Comparison of ENCODE assay signal across 9 mouse cellular contexts in the genomic region with DNA sequence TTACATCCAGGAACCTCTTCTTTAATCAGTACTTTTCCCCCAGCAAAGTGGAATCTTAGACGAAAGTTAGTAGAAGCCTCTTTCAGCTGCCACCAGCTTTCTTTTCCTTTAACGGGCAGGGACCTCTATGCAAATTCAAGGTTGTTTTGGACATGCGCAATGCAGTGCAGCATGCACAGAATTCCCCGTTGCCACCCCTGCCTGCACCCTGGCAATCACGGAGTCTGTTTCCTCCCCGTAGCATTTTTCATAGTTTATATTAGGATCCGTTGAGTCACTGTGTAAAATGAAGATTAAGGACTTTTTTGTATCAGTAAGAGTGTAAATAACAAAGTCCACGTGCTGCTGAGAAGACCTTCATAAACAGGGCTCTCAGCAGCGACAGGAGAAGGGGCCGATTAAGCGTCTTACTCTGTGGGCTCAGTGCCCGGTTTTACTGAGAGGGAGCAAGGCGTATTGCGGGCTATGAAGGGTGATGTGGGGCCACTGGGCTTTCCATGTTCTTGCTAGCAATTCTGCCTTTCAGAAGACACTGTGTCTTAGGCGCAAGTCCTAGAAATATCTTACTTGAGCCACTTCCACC.
DNase-seq lines count a peak whose midpoint lies in the region; ATAC-seq and TF ChIP-seq lines count a peak whose summit lies in the region.
"Had no signal": no experiment of that assay in that cellular context is flagged by ENCODE, and none has a peak within 500 bp of the region (broad histone marks: within the 10 kb centered on the region; RNA-seq: fewer than 3 reads in every experiment).

No protein-coding gene starts in this region.

- no peak overlapping the region for H3K27ac ChIP-seq in heart, embryonic 12.5 days (ENCODE audit: poor library complexity, severe bottlenecking)
- no peak overlapping the region for H3K27ac ChIP-seq in heart, embryonic 11.5 days (ENCODE audit: low read depth, low read length)
- peak overlapping the region; percentile 31; the same call in 1 of the 2 replicates for H3K27ac ChIP-seq in stomach, embryonic 16.5 days (ENCODE audit: low read length)
- no peak overlapping the region for H3K27ac ChIP-seq in liver, postnatal 0 days (ENCODE audit: low read depth)
- H3K27ac ChIP-seq: embryonic facial prominence, embryonic 13.5 days had no signal

- DNase-seq in ovary, postnatal 36 days (ENCODE audit: low spot score): peak; percentile 44
- DNase-seq in ovary, postnatal 14 days (ENCODE audit: low spot score): no peak
- peak; percentile 5 to 28 for DNase-seq in heart, postnatal 14 days
- DNase-seq in liver, postnatal 0 days: no peak
- DNase-seq in T-cell, adult 2 months (ENCODE audit: low spot score): no peak

- ATAC-seq in heart, embryonic 12.5 days (ENCODE audit: insufficient number of reproducible peaks, low FRiP score): no peak
- ATAC-seq in heart, embryonic 11.5 days (replicated peaks; ENCODE audit: insufficient number of reproducible peaks, low FRiP score, low TSS enrichment): no peak
- ATAC-seq in stomach, embryonic 16.5 days (ENCODE audit: insufficient read depth, low FRiP score): peak; percentile 47; the same call in 1 of the 2 replicates
- no peak for ATAC-seq in liver, postnatal 0 days

- H3K9ac ChIP-seq in heart, embryonic 12.5 days: no peak overlapping the region
- no peak overlapping the region for H3K9ac ChIP-seq in heart, embryonic 11.5 days (ENCODE audit: low read depth, low read length)
- H3K9ac ChIP-seq in stomach, embryonic 16.5 days (ENCODE audit: low read length): 0 out of 2 replicates have a peak overlapping the region, but pooled peaks have one; percentile 29
- H3K9ac ChIP-seq in liver, postnatal 0 days (replicated peaks): no peak overlapping the region
- H3K9ac ChIP-seq: embryonic facial prominence, embryonic 13.5 days had no signal

- 66% methylated on average over 15 of the region's 15 CpGs for WGBS in heart, embryonic 12.5 days
- 68% methylated on average over 15 of the region's 15 CpGs for WGBS in heart, embryonic 11.5 days (ENCODE audit: insufficient replicate concordance)
- WGBS in stomach, embryonic 16.5 days: 29% methylated on average over 15 of the region's 15 CpGs
- 69% methylated on average over 15 of the region's 15 CpGs for WGBS in liver, postnatal 0 days (ENCODE audit: insufficient replicate concordance)

- TF ChIP-seq EP300 in liver, postnatal 0 days (IDR thresholded peaks at IDR 0.05; ENCODE audit: low read depth): no peak

- H3K4me1 ChIP-seq in heart, embryonic 12.5 days (replicated peaks): peaks cover 23% of the 10 kb centered on the region
- H3K4me1 ChIP-seq in heart, embryonic 11.5 days (ENCODE audit: control insufficient read depth, insufficient read depth, low read length): peaks cover 5% of the 10 kb centered on the region; the same call in 1 of the 2 replicates
- no peaks in the 10 kb centered on the region; the same call in 1 of the 2 replicates for H3K4me1 ChIP-seq in stomach, embryonic 16.5 days (ENCODE audit: control insufficient read depth, insufficient read depth, low read length)
- H3K4me1 ChIP-seq in liver, postnatal 0 days (ENCODE audit: insufficient read depth): no peaks in the 10 kb centered on the region

- no peaks in the 10 kb centered on the region for H3K27me3 ChIP-seq in heart, embryonic 12.5 days (replicated peaks)
- no peaks in the 10 kb centered on the region for H3K27me3 ChIP-seq in heart, embryonic 11.5 days (ENCODE audit: control insufficient read depth, insufficient read depth, low read length)
- no peaks in the 10 kb centered on the region for H3K27me3 ChIP-seq in stomach, embryonic 16.5 days (ENCODE audit: control insufficient read depth, insufficient read depth, low read length)
- H3K27me3 ChIP-seq in liver, postnatal 0 days (ENCODE audit: insufficient read depth, low read length): no peaks in the 10 kb centered on the region
- H3K27me3 ChIP-seq: embryonic facial prominence, embryonic 13.5 days had no signal

- intact Hi-C loops in heart, postnatal 14 days (cut with DNase I): no loop called here

- no peaks in the 10 kb centered on the region; the same call in 1 of the 2 replicates for H3K9me3 ChIP-seq in heart, embryonic 12.5 days (replicated peaks)
- H3K9me3 ChIP-seq in heart, embryonic 11.5 days (replicated peaks; ENCODE audit: control insufficient read depth, low read length): no peaks in the 10 kb centered on the region
- 0 out of 2 replicates have a peak, but pooled peaks cover 3% of the 10 kb centered on the region for H3K9me3 ChIP-seq in stomach, embryonic 16.5 days (replicated peaks; ENCODE audit: control insufficient read depth, low read length)
- H3K9me3 ChIP-seq in liver, postnatal 0 days (ENCODE audit: low read length): no peaks in the 10 kb centered on the region
- H3K9me3 ChIP-seq: embryonic facial prominence, embryonic 13.5 days had no signal

- TF ChIP-seq CTCF in liver, postnatal 0 days (IDR thresholded peaks at IDR 0.05; ENCODE audit: low read depth): no peak

- H3K4me3 ChIP-seq in heart, embryonic 12.5 days: no peak overlapping the region
- H3K4me3 ChIP-seq in heart, embryonic 11.5 days (ENCODE audit: low read depth, low read length): no peak overlapping the region
- 0 out of 2 replicates have a peak overlapping the region, but pooled peaks have one; percentile 7 for H3K4me3 ChIP-seq in stomach, embryonic 16.5 days (replicated peaks; ENCODE audit: low read length)
- H3K4me3 ChIP-seq in liver, postnatal 0 days (ENCODE audit: low read depth, low read length): no peak overlapping the region
- H3K4me3 ChIP-seq: embryonic facial prominence, embryonic 13.5 days had no signal

- H3K4me2 ChIP-seq in heart, embryonic 12.5 days: peak overlapping the region; percentile 3; the same call in 1 of the 2 replicates
- H3K4me2 ChIP-seq in heart, embryonic 11.5 days: no peak overlapping the region
- peak overlapping the region; percentile 22 for H3K4me2 ChIP-seq in stomach, embryonic 16.5 days (ENCODE audit: low read depth, low read length)
- H3K4me2 ChIP-seq in liver, postnatal 0 days (ENCODE audit: low read depth, low read length): no peak overlapping the region
- H3K4me2 ChIP-seq: embryonic facial prominence, embryonic 13.5 days had no signal

- no peaks in the 10 kb centered on the region for H3K36me3 ChIP-seq in heart, embryonic 12.5 days
- H3K36me3 ChIP-seq in heart, embryonic 11.5 days (ENCODE audit: control insufficient read depth, insufficient read depth, low read length): no peaks in the 10 kb centered on the region
- no peaks in the 10 kb centered on the region for H3K36me3 ChIP-seq in stomach, embryonic 16.5 days (ENCODE audit: control insufficient read depth, insufficient read depth, low read length)
- H3K36me3 ChIP-seq in liver, postnatal 0 days (replicated peaks; ENCODE audit: insufficient read depth, low read length): no peaks in the 10 kb centered on the region
- H3K36me3 ChIP-seq: embryonic facial prominence, embryonic 13.5 days had no signal

Comparison
In these comparisons a context has a peak if more than half of its experiments do, and no peak if none do; other contexts are left out.
1. H3K4me2 ChIP-seq: peak in heart, embryonic 12.5 days (single experiment) and stomach, embryonic 16.5 days (single experiment); none in heart, embryonic 11.5 days (single experiment) and liver, postnatal 0 days (single experiment).
2. DNase-seq: peak in ovary, postnatal 36 days (single experiment) and heart, postnatal 14 days (2 of 2); none in ovary, postnatal 14 days (single experiment), liver, postnatal 0 days (single experiment) and T-cell, adult 2 months (single experiment).